Mouse (Mus musculus) heart, adult 2 months (tissue): ENCODE measurements at regions not wholly inside any gene's neighbourhood (a gene's known extent, or its start where the extent isn't known, plus 50 kb on each side); places are given as distances from the start of the nearest gene placed in this dataset.

Experiments used
- EP300 ChIP-seq: fragments of 200-500 bp; IDR thresholded peaks from 2 replicates; pipeline ENCODE4 v1.6.1; 2011; ENCODE audit warnings: low read depth, low read length, control low read depth; ENCODE audit not compliant: insufficient read depth
- POLR2A ChIP-seq: fragments of 200-500 bp; IDR thresholded peaks from 2 replicates; pipeline ENCODE4 v1.6.1; 2011; ENCODE audit warnings: mild to moderate bottlenecking, low read depth, low read length, control low read depth; ENCODE audit not compliant: insufficient read depth

DNA sequence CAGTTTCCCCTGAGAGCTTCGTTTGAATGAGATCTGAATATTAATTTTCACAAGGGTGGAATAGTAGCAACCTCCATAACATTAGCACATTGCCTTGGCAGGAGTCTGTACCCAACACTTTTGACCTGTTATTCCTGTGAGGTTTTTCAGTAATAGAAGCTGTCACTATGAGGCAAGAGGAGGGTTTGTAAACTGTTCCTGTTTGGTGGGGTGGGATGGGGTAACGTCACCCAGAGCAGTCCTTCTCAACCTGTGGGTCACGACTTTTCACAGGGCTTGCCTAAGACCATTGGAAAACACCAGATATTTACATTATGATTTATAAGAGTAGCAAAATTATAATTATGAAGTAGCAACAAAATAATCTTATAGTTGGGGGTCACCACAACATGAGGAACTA lies 147.4 kb downstream of the Pik3r1 start:
- TF ChIP-seq POLR2A = no peak
- TF ChIP-seq EP300 = no peak
